16 mouse cellular contexts compared by ENCODE assay signal in the genomic region with DNA sequence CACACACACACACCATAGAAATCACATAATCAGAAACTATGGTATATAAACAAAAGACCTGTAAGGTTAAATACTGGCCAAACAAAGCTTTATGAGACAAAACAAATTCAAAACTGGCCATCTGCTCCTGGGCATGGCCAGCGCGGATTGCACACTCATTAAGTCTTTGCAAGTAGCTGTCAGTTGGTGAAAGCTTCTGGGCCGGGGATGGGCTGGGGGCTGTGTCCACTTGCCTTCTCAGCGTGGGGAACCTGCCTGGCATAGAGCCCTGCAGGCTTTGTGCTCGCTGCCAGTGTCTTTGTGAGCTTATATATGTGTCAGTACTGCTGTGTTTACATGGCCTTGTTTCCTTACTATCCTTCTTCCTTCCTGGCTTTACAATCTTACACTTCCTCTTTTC.
DNase-seq lines count a peak whose midpoint lies in the region; ATAC-seq and TF ChIP-seq lines count a peak whose summit lies in the region.
"Had no signal": no experiment of that assay in that cellular context is flagged by ENCODE, and none has a peak within 500 bp of the region (broad histone marks: within the 10 kb centered on the region; RNA-seq: fewer than 3 reads in every experiment).

No protein-coding gene starts in this region.

- H3K4me2 ChIP-seq in midbrain, embryonic 16.5 days (ENCODE audit: low read length), result no peak overlapping the region
- no peak overlapping the region for H3K4me2 ChIP-seq in hindbrain, embryonic 13.5 days
- H3K4me2 ChIP-seq in midbrain, embryonic 14.5 days (ENCODE audit: low read length), result no peak overlapping the region
- H3K4me2 ChIP-seq: embryonic facial prominence, embryonic 12.5 days had no signal

- WGBS in midbrain, embryonic 10.5 days, result 40% methylated on average over 5 of the region's 5 CpGs
- 17% methylated on average over 5 of the region's 5 CpGs for WGBS in midbrain, embryonic 16.5 days
- 11% methylated on average over 5 of the region's 5 CpGs for WGBS in hindbrain, embryonic 13.5 days
- 8% methylated on average over 5 of the region's 5 CpGs for WGBS in midbrain, embryonic 14.5 days

- no peaks in the 10 kb centered on the region for H3K27me3 ChIP-seq in midbrain, embryonic 10.5 days (ENCODE audit: low read depth, poor library complexity, severe bottlenecking)
- no peaks in the 10 kb centered on the region for H3K27me3 ChIP-seq in midbrain, embryonic 16.5 days (ENCODE audit: control insufficient read depth, insufficient read depth, low read depth, low read length)
- no peaks in the 10 kb centered on the region for H3K27me3 ChIP-seq in hindbrain, embryonic 13.5 days
- no peaks in the 10 kb centered on the region for H3K27me3 ChIP-seq in midbrain, embryonic 14.5 days (ENCODE audit: control insufficient read depth, insufficient read depth, low read length)
- H3K27me3 ChIP-seq: embryonic facial prominence, embryonic 12.5 days had no signal

- no peak for TF ChIP-seq CTCF in left cerebral cortex, adult 2 months (IDR thresholded peaks at IDR 0.05)

- H3K4me3 ChIP-seq in midbrain, embryonic 10.5 days, result no peak overlapping the region
- H3K4me3 ChIP-seq in midbrain, embryonic 16.5 days (ENCODE audit: low read depth, low read length), result no peak overlapping the region
- H3K4me3 ChIP-seq in hindbrain, embryonic 13.5 days, result no peak overlapping the region
- no peak overlapping the region for H3K4me3 ChIP-seq in midbrain, embryonic 14.5 days (replicated peaks; ENCODE audit: low read depth, low read length)
- H3K4me3 ChIP-seq in left cerebral cortex, adult 2 months, result no peak overlapping the region
- H3K4me3 ChIP-seq: embryonic facial prominence, embryonic 12.5 days had no signal

- H3K9me3 ChIP-seq in midbrain, embryonic 10.5 days (replicated peaks), result no peaks in the 10 kb centered on the region
- no peaks in the 10 kb centered on the region for H3K9me3 ChIP-seq in midbrain, embryonic 16.5 days (replicated peaks; ENCODE audit: control insufficient read depth, low read length, poor library complexity, severe bottlenecking)
- no peaks in the 10 kb centered on the region for H3K9me3 ChIP-seq in hindbrain, embryonic 13.5 days
- no peaks in the 10 kb centered on the region for H3K9me3 ChIP-seq in midbrain, embryonic 14.5 days (ENCODE audit: control insufficient read depth, low read length)
- H3K9me3 ChIP-seq: embryonic facial prominence, embryonic 12.5 days had no signal

- H3K27ac ChIP-seq in midbrain, embryonic 10.5 days (replicated peaks), result peak overlapping the region; percentile 64
- no peak overlapping the region for H3K27ac ChIP-seq in midbrain, embryonic 16.5 days (ENCODE audit: low read length)
- H3K27ac ChIP-seq in hindbrain, embryonic 13.5 days, result peak overlapping the region; percentile 55
- H3K27ac ChIP-seq in midbrain, embryonic 14.5 days (replicated peaks; ENCODE audit: low read depth, low read length), result 0 out of 2 replicates have a peak overlapping the region, but pooled peaks have one; percentile 20
- no peak overlapping the region for H3K27ac ChIP-seq in left cerebral cortex, adult 2 months
- H3K27ac ChIP-seq: embryonic facial prominence, embryonic 12.5 days had no signal

- ATAC-seq in midbrain, embryonic 16.5 days, result no peak
- ATAC-seq in hindbrain, embryonic 13.5 days (ENCODE audit: low FRiP score), result no peak
- no peak; the same call in 1 of the 2 replicates for ATAC-seq in midbrain, embryonic 14.5 days (ENCODE audit: low FRiP score, low TSS enrichment)
- ATAC-seq: liver, postnatal 0 days had no signal

- no peak overlapping the region for H3K9ac ChIP-seq in midbrain, embryonic 16.5 days (ENCODE audit: low read depth, low read length)
- no peak overlapping the region for H3K9ac ChIP-seq in hindbrain, embryonic 13.5 days
- no peak overlapping the region for H3K9ac ChIP-seq in midbrain, embryonic 14.5 days (replicated peaks; ENCODE audit: low read length)
- H3K9ac ChIP-seq: embryonic facial prominence, embryonic 12.5 days; liver, postnatal 0 days had no signal

- DNase-seq in cerebellum, postnatal 14 days, result peak; percentile 29
- DNase-seq in cerebellum, adult 8-10 months, result no peak
- DNase-seq in midbrain, embryonic 10.5 days (ENCODE audit: low spot score), result peak; percentile 29
- DNase-seq in midbrain, embryonic 14.5 days, result peak; percentile 47
- DNase-seq in spleen, postnatal 14 days (ENCODE audit: low spot score in 2 of 2), result no peak
- DNase-seq in left cerebral cortex, adult 2 months (ENCODE audit: extremely low spot score in 1 of 2, low spot score in 2 of 2), result no peak
- DNase-seq: adrenal gland, postnatal 10 days; cerebellum, adult 9-11 months; gastrocnemius, postnatal 14 days; kidney, adult 8-10 months; kidney, postnatal 36 days; liver; liver, postnatal 0 days had no signal

- intact Hi-C loops in left cerebral cortex, adult 2 months (cut with DNase I), result no loop called here

- H3K36me3 ChIP-seq in midbrain, embryonic 10.5 days, result no peaks in the 10 kb centered on the region
- peaks cover under 1% of the 10 kb centered on the region; the same call in 1 of the 2 replicates for H3K36me3 ChIP-seq in midbrain, embryonic 16.5 days (ENCODE audit: control insufficient read depth, insufficient read depth, low read length)
- H3K36me3 ChIP-seq in hindbrain, embryonic 13.5 days, result peaks cover under 1% of the 10 kb centered on the region; the same call in 1 of the 2 replicates
- H3K36me3 ChIP-seq in midbrain, embryonic 14.5 days (ENCODE audit: control insufficient read depth, insufficient read depth, low read length), result no peaks in the 10 kb centered on the region
- H3K36me3 ChIP-seq: embryonic facial prominence, embryonic 12.5 days had no signal

- H3K4me1 ChIP-seq in midbrain, embryonic 10.5 days, result peaks cover 12% of the 10 kb centered on the region
- H3K4me1 ChIP-seq in midbrain, embryonic 16.5 days (ENCODE audit: control insufficient read depth, insufficient read depth, low read length), result no peaks in the 10 kb centered on the region
- H3K4me1 ChIP-seq in hindbrain, embryonic 13.5 days (replicated peaks), result peaks cover 9% of the 10 kb centered on the region
- H3K4me1 ChIP-seq in midbrain, embryonic 14.5 days (ENCODE audit: control insufficient read depth, insufficient read depth, low read length), result 0 out of 2 replicates have a peak, but pooled peaks cover 7% of the 10 kb centered on the region
- H3K4me1 ChIP-seq: embryonic facial prominence, embryonic 12.5 days had no signal

Comparison
In these comparisons a context has a peak if more than half of its experiments do, and no peak if none do; other contexts are left out.
1. DNase-seq: peak in cerebellum, postnatal 14 days (2 of 2), midbrain, embryonic 10.5 days (single experiment) and midbrain, embryonic 14.5 days (single experiment); none in cerebellum, adult 8-10 months (single experiment), spleen, postnatal 14 days (0 of 2) and left cerebral cortex, adult 2 months (0 of 2).
2. H3K27ac ChIP-seq: peak in midbrain, embryonic 10.5 days (single experiment), hindbrain, embryonic 13.5 days (single experiment) and midbrain, embryonic 14.5 days (single experiment); none in midbrain, embryonic 16.5 days (single experiment) and left cerebral cortex, adult 2 months (single experiment).